Mouse (Mus musculus) E14TG2a.4 (cell line): Measurements from ENCODE around the gene Nfxl1.

Experiments used
- H3K27me3 ChIP-seq: 2 replicates; pipeline ENCODE4 v1.6.1; 2014; ENCODE audit warnings: low read length, control low read depth; ENCODE audit not compliant: insufficient read depth
- H3K36me3 ChIP-seq: 2 replicates; pipeline ENCODE4 v1.6.1; 2014; ENCODE audit warnings: low read length, control low read depth; ENCODE audit not compliant: insufficient read depth
- H3K4me1 ChIP-seq: replicated peaks from 2 replicates; pipeline ENCODE4 v1.6.1; 2014; ENCODE audit warnings: low read depth, low read length, control low read depth
- H3K4me3 ChIP-seq: replicated peaks from 2 replicates; pipeline ENCODE4 v1.5.1; 2014; ENCODE audit warnings: mild to moderate bottlenecking, low read length
- H3K9me3 ChIP-seq: 2 replicates; pipeline ENCODE4 v1.6.1; 2014; ENCODE audit warnings: low read length, control low read depth
- CTCF ChIP-seq: conservative IDR thresholded peaks from 2 replicates; pipeline ENCODE4 v1.5.1; 2014; ENCODE audit warnings: low read length
- NANOG ChIP-seq: IDR thresholded peaks from 2 replicates; pipeline ENCODE4 v1.6.1; 2014; ENCODE audit warnings: borderline replicate concordance, low read length, mixed read lengths
- POU5F1 ChIP-seq: IDR thresholded peaks from 2 replicates; pipeline ENCODE4 v1.6.1; 2014; ENCODE audit warnings: low read length, borderline replicate concordance

Nfxl1 gene

GRCm38 (mm10) chr5:72503531-72504523 lies 55.7 kb downstream of the Nfxl1 start, which contains the start of gene Corin:
Gene Corin (minus strand): TSS chr5:72504473.
- Histone ChIP-seq H3K4me1 (peaks cover 15% of the 10 kb centered on the region), H3K4me3 (peak within 1 kb of the TSS; percentile 80), H3K27me3 (peaks cover 57% of the 10 kb centered on the region), H3K9me3 (no peaks in the 10 kb centered on the region), H3K36me3 (no peaks in the 10 kb centered on the region)
- TF ChIP-seq NANOG (no peak), POU5F1 (no peak), CTCF (no peak)

DNA sequence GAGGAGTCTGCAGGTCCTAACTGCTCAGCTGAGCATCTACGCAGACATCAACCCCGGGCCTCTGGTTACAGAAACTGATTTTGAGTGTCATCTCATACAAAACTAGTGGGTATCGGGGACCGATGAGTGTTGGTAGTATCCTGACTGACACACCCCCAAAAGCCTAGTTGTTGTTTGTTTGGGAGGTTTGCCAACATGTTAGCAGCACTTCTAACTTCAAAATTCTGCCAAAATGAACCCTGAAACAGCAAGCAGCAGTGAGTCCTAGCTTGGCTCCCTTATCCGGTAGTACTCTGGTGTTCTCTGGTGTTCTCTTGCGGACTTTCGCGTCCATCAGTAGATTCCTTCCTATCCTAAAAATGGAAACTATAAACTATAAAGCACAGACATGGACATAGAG lies 56.7 kb downstream of the Nfxl1 start:
- no peaks in the 10 kb centered on the region for H3K36me3 ChIP-seq
- H3K27me3 ChIP-seq: peaks cover 67% of the 10 kb centered on the region
- H3K4me1 ChIP-seq: peaks cover 15% of the 10 kb centered on the region
- TF ChIP-seq NANOG (no peak), POU5F1 (no peak), CTCF (no peak)
- H3K9me3 ChIP-seq: no peaks in the 10 kb centered on the region
- peak overlapping the region; percentile 80 for H3K4me3 ChIP-seq

GRCm38 (mm10) chr5:72501763-72502162 lies 57.7 kb downstream of the Nfxl1 start:
- no peaks in the 10 kb centered on the region for H3K9me3 ChIP-seq
- H3K36me3 ChIP-seq: no peaks in the 10 kb centered on the region
- no peak for TF ChIP-seq CTCF
- TF ChIP-seq NANOG: no peak
- TF ChIP-seq POU5F1: no peak
- H3K27me3 ChIP-seq: peaks cover 77% of the 10 kb centered on the region
- H3K4me1 ChIP-seq: peaks cover 15% of the 10 kb centered on the region
- no peak overlapping the region for H3K4me3 ChIP-seq

DNA sequence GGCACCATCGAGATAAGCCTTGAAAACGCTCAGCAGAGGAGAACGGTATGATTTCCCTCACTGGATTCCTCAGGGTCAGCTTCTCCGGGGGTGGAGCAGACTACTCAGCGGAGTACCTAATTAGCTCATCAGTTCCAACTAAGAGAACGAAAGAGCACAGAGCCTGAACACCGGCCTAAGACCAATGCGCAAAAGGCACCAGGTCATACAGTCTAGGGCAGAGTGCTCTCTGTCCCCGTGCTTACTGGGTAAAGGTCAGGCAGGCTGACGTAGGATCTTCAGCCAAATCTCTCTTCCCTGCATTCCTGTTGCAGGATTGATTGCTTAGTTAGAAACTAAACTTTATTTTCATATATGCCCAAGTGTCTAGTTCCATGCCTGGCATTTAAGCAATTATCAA lies 61.2 kb downstream of the Nfxl1 start:
- H3K9me3 ChIP-seq: no peaks in the 10 kb centered on the region
- no peaks in the 10 kb centered on the region for H3K36me3 ChIP-seq
- no peak for TF ChIP-seq POU5F1
- no peak for TF ChIP-seq CTCF
- TF ChIP-seq NANOG: no peak
- H3K27me3 ChIP-seq: peaks cover 53% of the 10 kb centered on the region
- H3K4me1 ChIP-seq: peaks cover 4% of the 10 kb centered on the region; the same call in 1 of the 2 replicates
- H3K4me3 ChIP-seq: no peak overlapping the region

GRCm38 (mm10) chr5:72496756-72497155 lies 62.7 kb downstream of the Nfxl1 start:
- no peaks in the 10 kb centered on the region for H3K36me3 ChIP-seq
- no peak overlapping the region for H3K4me3 ChIP-seq
- TF ChIP-seq NANOG: no peak
- TF ChIP-seq POU5F1: no peak
- no peak for TF ChIP-seq CTCF
- peaks cover 39% of the 10 kb centered on the region for H3K27me3 ChIP-seq
- no peaks in the 10 kb centered on the region for H3K4me1 ChIP-seq
- no peaks in the 10 kb centered on the region for H3K9me3 ChIP-seq

- Histone ChIP-seq H3K4me3 (no peak overlapping the region), H3K27me3 (peaks cover 21% of the 10 kb centered on the region), H3K9me3 (no peaks in the 10 kb centered on the region), H3K4me1 (no peaks in the 10 kb centered on the region), H3K36me3 (no peaks in the 10 kb centered on the region)
- TF ChIP-seq CTCF (no peak), NANOG (no peak), POU5F1 (no peak)
These were observed 65.6 kb downstream of the Nfxl1 start for GRCm38 (mm10) chr5:72493906-72494305.

DNA sequence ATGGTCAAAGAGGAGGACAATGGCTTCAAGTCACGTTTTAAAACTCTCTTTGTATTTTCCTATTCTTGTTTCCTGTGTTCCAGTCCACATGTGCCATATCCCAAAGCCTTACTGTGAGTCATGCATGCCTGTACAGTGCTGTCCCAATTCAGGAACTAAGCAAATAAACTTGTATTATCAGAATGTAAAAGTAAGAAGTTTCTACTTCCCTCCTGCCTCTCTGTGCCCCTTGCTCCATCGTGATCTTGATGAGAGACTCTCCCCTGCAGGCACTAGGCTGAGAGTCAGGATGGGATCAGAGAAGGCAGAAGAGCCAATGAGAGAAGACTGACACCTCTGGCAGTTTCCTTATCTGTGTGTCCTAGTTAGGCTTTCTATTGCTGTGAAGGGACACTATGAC lies 68.3 kb downstream of the Nfxl1 start:
- TF ChIP-seq CTCF (no peak), POU5F1 (no peak), NANOG (no peak)
- H3K4me3 ChIP-seq: no peak overlapping the region
- H3K4me1 ChIP-seq: no peaks in the 10 kb centered on the region

DNA sequence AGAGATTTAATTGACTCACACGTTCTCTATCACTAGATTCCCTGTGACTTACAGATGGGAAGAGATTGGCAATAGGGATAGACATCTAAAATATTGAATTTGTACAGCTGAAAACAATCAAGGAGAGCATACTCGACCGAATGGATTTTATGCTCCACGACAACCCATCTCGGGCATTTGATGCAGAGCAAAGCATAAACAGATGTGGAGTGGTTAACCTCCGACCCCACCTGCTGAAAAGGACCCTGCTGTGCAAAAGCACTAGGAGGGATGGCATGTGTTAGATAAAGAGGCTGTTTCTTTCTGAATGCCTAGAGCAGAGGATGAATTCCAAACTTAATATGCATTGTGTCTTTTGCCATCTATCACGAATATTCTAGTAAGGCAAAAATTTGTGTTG lies 79.0 kb downstream of the Nfxl1 start:
- Histone ChIP-seq H3K27me3 (no peaks in the 10 kb centered on the region), H3K36me3 (no peaks in the 10 kb centered on the region), H3K4me3 (no peak overlapping the region), H3K4me1 (no peaks in the 10 kb centered on the region), H3K9me3 (no peaks in the 10 kb centered on the region)
- TF ChIP-seq CTCF (no peak), NANOG (no peak)

More for the DNA sequence above, 68.3 kb downstream of the Nfxl1 start:
- no peaks in the 10 kb centered on the region for H3K36me3 ChIP-seq
- H3K27me3 ChIP-seq: no peaks in the 10 kb centered on the region
- no peaks in the 10 kb centered on the region for H3K9me3 ChIP-seq
